Mouse (Mus musculus): ENCODE data around the gene Fkbp5. TPM values are rescaled to one million over a fixed set of nuclear protein-coding genes. Genes with fewer than 3 reads are reported as not detected.

The Fkbp5 gene
- polyA plus RNA-seq, 2 experiments: 3.6 to 7.3 TPM

DNA sequence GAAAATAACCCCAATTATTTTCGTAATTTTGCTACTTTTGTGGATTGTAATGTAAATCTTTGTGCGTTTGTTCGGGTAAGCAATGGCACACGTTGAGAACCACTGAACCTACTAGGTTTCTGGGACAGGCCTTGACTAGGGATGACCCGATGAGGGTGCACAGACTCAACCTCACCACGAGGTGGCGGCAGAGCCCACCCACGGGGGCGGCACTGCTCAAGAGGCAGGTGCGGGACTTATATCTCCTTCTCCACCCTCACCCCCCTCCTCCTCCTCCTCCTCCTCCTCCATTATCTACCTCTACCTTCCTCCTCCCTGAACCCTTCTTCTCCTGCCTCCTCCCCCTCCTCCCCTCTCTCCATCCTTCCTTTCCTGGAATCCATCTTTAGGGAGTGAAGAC is 143.5 kb downstream of the Fkbp5 start:
- DNase-seq (ENCODE audit: low read depth in 3 of 3, low spot score in 3 of 3) (peak in 1 of 3 experiments; percentile 46), ATAC-seq (ENCODE audit: insufficient read depth) (peak; percentile 26; the same call in 1 of the 2 replicates)
- H3K4me2 ChIP-seq (ENCODE audit: low read depth): no peak overlapping the region
- peaks cover 0 to 7% of the 10 kb centered on the region in 2 experiments; a peak in 1 of 4 replicates for H3K4me1 ChIP-seq (replicated peaks; ENCODE audit: control insufficient read depth in 2 of 2, insufficient read depth in 2 of 2, low read length in 1 of 2)
- WGBS (ENCODE audit: insufficient replicate concordance): 5% methylated on average over 10 of the region's 10 CpGs
- H3K4me3 ChIP-seq (ENCODE audit: insufficient read depth in 1 of 2, low read depth in 2 of 2, low read length in 2 of 2): no peak overlapping the region
- peaks cover 15% of the 10 kb centered on the region for H3K27me3 ChIP-seq (ENCODE audit: control insufficient read depth, insufficient read depth, low read length)
- H3K9ac ChIP-seq (replicated peaks): no peak overlapping the region
- H3K27ac ChIP-seq: no peak overlapping the region
- no peaks in the 10 kb centered on the region for H3K9me3 ChIP-seq (ENCODE audit: control insufficient read depth, low read length)
- TF ChIP-seq EP300 (IDR thresholded peaks at IDR 0.05; ENCODE audit: low read depth) (no peak), CTCF (IDR thresholded peaks at IDR 0.05; ENCODE audit: low read depth) (peak; percentile 93)
- no peaks in the 10 kb centered on the region for H3K36me3 ChIP-seq (replicated peaks; ENCODE audit: control insufficient read depth, insufficient read depth, low read depth)

DNA sequence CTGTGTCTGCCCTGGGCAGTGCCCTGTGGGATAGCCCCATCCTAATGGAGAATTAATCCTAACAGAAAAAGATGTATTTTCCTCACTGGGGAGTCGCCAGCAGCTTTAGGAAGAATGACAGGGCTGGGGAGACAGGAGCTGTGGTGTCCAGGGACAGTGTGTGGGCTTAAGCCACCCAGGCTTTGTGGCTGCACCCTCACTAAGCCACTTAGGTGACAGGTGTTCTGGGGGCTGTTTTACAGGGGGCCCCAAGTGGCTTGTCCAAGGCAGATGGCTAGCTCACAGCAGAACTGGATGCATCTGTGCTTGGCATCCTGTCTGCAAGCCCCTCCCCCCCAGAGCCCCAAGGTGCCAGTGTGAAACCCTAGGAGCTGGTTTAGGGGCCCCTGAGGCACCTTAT is 145.4 kb downstream of the Fkbp5 start:
- 41% methylated on average over 1 of the region's 1 CpGs for WGBS (ENCODE audit: insufficient replicate concordance)
- Histone ChIP-seq H3K9me3 (ENCODE audit: control insufficient read depth, low read length) (no peaks in the 10 kb centered on the region), H3K36me3 (replicated peaks; ENCODE audit: control insufficient read depth, insufficient read depth, low read depth) (no peaks in the 10 kb centered on the region), H3K27ac (no peak overlapping the region), H3K4me1 (replicated peaks; ENCODE audit: control insufficient read depth in 2 of 2, insufficient read depth in 2 of 2, low read length in 1 of 2) (peaks cover 0 to 7% of the 10 kb centered on the region in 2 experiments; a peak in 1 of 4 replicates), H3K4me3 (ENCODE audit: insufficient read depth in 1 of 2, low read depth in 2 of 2, low read length in 2 of 2) (no peak overlapping the region), H3K27me3 (ENCODE audit: control insufficient read depth, insufficient read depth, low read length) (peaks cover 15% of the 10 kb centered on the region), H3K4me2 (ENCODE audit: low read depth) (no peak overlapping the region), H3K9ac (replicated peaks) (no peak overlapping the region)
- no peak for TF ChIP-seq EP300 (IDR thresholded peaks at IDR 0.05; ENCODE audit: low read depth)
- no peak for TF ChIP-seq CTCF (IDR thresholded peaks at IDR 0.05; ENCODE audit: low read depth)
- no peak for DNase-seq (ENCODE audit: low read depth in 3 of 3, low spot score in 3 of 3)
- ATAC-seq (ENCODE audit: insufficient read depth): no peak

DNA sequence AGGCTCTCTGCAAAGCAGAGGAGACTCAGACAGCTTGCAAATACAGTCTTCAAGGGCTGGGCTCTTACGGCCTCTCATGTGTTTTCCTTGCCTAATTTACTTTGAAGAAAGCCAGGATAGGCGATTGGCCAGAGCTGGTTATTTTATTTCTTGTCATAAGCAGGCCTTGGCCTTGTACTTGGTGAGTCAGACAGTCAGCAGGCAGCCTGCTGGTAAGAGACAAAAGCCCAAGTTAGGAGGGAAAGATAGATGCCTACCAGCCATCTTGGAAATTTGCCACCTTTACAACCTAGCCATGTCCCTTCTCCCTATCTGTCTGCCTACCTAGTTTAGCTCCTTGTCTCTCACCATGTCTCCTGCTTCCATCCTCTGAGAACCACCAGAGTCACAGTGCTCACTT is 146.0 kb downstream of the Fkbp5 start:
- ATAC-seq (ENCODE audit: insufficient read depth) (no peak), DNase-seq (ENCODE audit: low read depth in 3 of 3, low spot score in 3 of 3) (no peak)
- Histone ChIP-seq H3K4me1 (replicated peaks; ENCODE audit: control insufficient read depth in 2 of 2, insufficient read depth in 2 of 2, low read length in 1 of 2) (peaks cover 0 to 7% of the 10 kb centered on the region in 2 experiments; a peak in 1 of 4 replicates), H3K27me3 (ENCODE audit: control insufficient read depth, insufficient read depth, low read length) (peaks cover 15% of the 10 kb centered on the region), H3K4me2 (ENCODE audit: low read depth) (no peak overlapping the region), H3K9ac (replicated peaks) (no peak overlapping the region), H3K4me3 (ENCODE audit: insufficient read depth in 1 of 2, low read depth in 2 of 2, low read length in 2 of 2) (no peak overlapping the region), H3K36me3 (replicated peaks; ENCODE audit: control insufficient read depth, insufficient read depth, low read depth) (no peaks in the 10 kb centered on the region), H3K9me3 (ENCODE audit: control insufficient read depth, low read length) (no peaks in the 10 kb centered on the region), H3K27ac (no peak overlapping the region)
- TF ChIP-seq CTCF (IDR thresholded peaks at IDR 0.05; ENCODE audit: low read depth): no peak
- TF ChIP-seq EP300 (IDR thresholded peaks at IDR 0.05; ENCODE audit: low read depth): no peak
- WGBS (ENCODE audit: insufficient replicate concordance): 54% methylated on average over 2 of the region's 2 CpGs

DNA sequence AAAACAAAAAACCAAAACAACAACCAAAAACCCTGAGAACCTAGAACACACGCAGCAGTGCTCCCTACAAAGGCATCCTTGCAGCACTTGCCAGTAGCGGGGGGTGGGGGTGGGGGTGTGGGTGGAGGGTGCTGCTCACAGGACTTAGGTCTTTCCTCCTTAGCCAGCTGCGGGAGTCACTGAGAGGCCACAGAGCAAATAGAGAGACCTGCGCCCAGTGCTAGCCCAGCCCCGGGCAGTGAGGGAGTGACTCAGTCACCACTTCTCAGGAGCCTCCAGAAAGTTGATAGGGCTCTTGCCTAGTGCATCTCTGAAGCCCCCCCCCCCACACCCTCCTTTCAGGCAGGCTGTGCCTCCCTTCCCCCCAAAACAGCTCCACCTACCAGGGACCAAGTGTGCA is 148.3 kb downstream of the Fkbp5 start:
- ATAC-seq (ENCODE audit: insufficient read depth) (no peak), DNase-seq (ENCODE audit: low read depth in 3 of 3, low spot score in 3 of 3) (no peak)
- no peaks in the 10 kb centered on the region; a peak in 1 of 4 replicates for H3K4me1 ChIP-seq (replicated peaks; ENCODE audit: control insufficient read depth in 2 of 2, insufficient read depth in 2 of 2, low read length in 1 of 2)
- no peak overlapping the region for H3K4me3 ChIP-seq (ENCODE audit: insufficient read depth in 1 of 2, low read depth in 2 of 2, low read length in 2 of 2)
- H3K36me3 ChIP-seq (replicated peaks; ENCODE audit: control insufficient read depth, insufficient read depth, low read depth): no peaks in the 10 kb centered on the region
- peaks cover 18% of the 10 kb centered on the region for H3K27me3 ChIP-seq (ENCODE audit: control insufficient read depth, insufficient read depth, low read length)
- no peak overlapping the region for H3K9ac ChIP-seq (replicated peaks)
- 60% methylated on average over 5 of the region's 5 CpGs for WGBS (ENCODE audit: insufficient replicate concordance)
- H3K27ac ChIP-seq: no peak overlapping the region
- H3K9me3 ChIP-seq (ENCODE audit: control insufficient read depth, low read length): no peaks in the 10 kb centered on the region
- no peak overlapping the region for H3K4me2 ChIP-seq (ENCODE audit: low read depth)
- TF ChIP-seq EP300 (IDR thresholded peaks at IDR 0.05; ENCODE audit: low read depth) (no peak), CTCF (IDR thresholded peaks at IDR 0.05; ENCODE audit: low read depth) (no peak)

DNA sequence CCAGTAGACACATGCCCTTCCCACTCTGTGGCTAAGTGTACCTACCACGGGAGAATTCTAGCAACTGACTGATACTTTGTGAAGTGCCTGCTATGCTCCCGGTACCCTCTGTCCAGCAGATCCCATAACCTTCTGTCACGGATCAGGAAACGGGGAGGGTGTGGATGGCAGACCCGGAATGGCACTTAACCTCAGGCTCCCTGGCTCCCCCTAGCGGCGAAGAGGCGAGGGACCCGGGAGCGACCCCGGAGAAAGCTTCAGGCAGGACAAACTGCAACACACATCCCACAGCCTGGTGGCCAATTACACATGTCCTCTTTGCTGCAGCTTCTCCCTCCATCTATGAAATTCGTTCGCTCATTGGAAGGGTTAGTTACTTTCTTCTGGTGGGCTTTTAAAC is 148.9 kb downstream of the Fkbp5 start:
- TF ChIP-seq EP300 (IDR thresholded peaks at IDR 0.05; ENCODE audit: low read depth): no peak
- peak; percentile 97 for TF ChIP-seq CTCF (IDR thresholded peaks at IDR 0.05; ENCODE audit: low read depth)
- no peaks in the 10 kb centered on the region for H3K36me3 ChIP-seq (replicated peaks; ENCODE audit: control insufficient read depth, insufficient read depth, low read depth)
- no peak overlapping the region for H3K27ac ChIP-seq
- H3K4me3 ChIP-seq (ENCODE audit: insufficient read depth in 1 of 2, low read depth in 2 of 2, low read length in 2 of 2): no peak overlapping the region
- no peaks in the 10 kb centered on the region; a peak in 1 of 4 replicates for H3K4me1 ChIP-seq (replicated peaks; ENCODE audit: control insufficient read depth in 2 of 2, insufficient read depth in 2 of 2, low read length in 1 of 2)
- peak overlapping the region; percentile 13 for H3K4me2 ChIP-seq (ENCODE audit: low read depth)
- 4% methylated on average over 13 of the region's 13 CpGs for WGBS (ENCODE audit: insufficient replicate concordance)
- peak; percentile 32 to 41 (median 38) for DNase-seq (ENCODE audit: low read depth in 3 of 3, low spot score in 3 of 3)
- no peak overlapping the region for H3K9ac ChIP-seq (replicated peaks)
- no peaks in the 10 kb centered on the region for H3K9me3 ChIP-seq (ENCODE audit: control insufficient read depth, low read length)
- no peak for ATAC-seq (ENCODE audit: insufficient read depth)
- H3K27me3 ChIP-seq (ENCODE audit: control insufficient read depth, insufficient read depth, low read length): peaks cover 24% of the 10 kb centered on the region
